Mouse (Mus musculus) midbrain, embryonic 16.5 days (tissue): ENCODE measurements at regions not wholly inside any gene's neighbourhood (a gene's known extent, or its start where the extent isn't known, plus 50 kb on each side); places are given as distances from the start of the nearest gene placed in this dataset.

Experiments
- ATAC-seq: fragments of 200-750 bp; cut with Nextera tagmentation; 2 replicates; pipeline ENCODE4 v1.8.0; 2017; ENCODE audit warnings: moderate TSS enrichment
- H3K27ac ChIP-seq: fragments of 300-500 bp; sonication (generic); 2 replicates; pipeline ENCODE4 v1.5.1; 2014; ENCODE audit warnings: mild to moderate bottlenecking, low read length, mixed read lengths
- H3K27me3 ChIP-seq: fragments of 300-500 bp; sonication (generic); 2 replicates; pipeline ENCODE4 v1.6.1; 2014; ENCODE audit warnings: low read depth, low read length, mixed read lengths; ENCODE audit not compliant: control insufficient read depth, insufficient read depth
- H3K36me3 ChIP-seq: fragments of 300-500 bp; sonication (generic); 2 replicates; pipeline ENCODE4 v1.6.1; 2014; ENCODE audit warnings: mild to moderate bottlenecking, low read length, moderate library complexity, mixed read lengths; ENCODE audit not compliant: control insufficient read depth, insufficient read depth
- H3K4me1 ChIP-seq: fragments of 300-500 bp; sonication (generic); 2 replicates; pipeline ENCODE4 v1.6.1; 2014; ENCODE audit warnings: mild to moderate bottlenecking, low read length, mixed read lengths; ENCODE audit not compliant: control insufficient read depth, insufficient read depth
- H3K4me2 ChIP-seq: fragments of 300-500 bp; sonication (generic); 2 replicates; pipeline ENCODE4 v1.6.1; 2014; ENCODE audit warnings: mild to moderate bottlenecking, low read length, mixed read lengths
- H3K4me3 ChIP-seq: fragments of 300-500 bp; sonication (generic); 2 replicates; pipeline ENCODE4 v1.5.1; 2014; ENCODE audit warnings: low read depth, mild to moderate bottlenecking, low read length, moderate library complexity, mixed read lengths
- H3K9ac ChIP-seq: fragments of 300-500 bp; sonication (generic); 2 replicates; pipeline ENCODE4 v1.6.1; 2014; ENCODE audit warnings: low read depth, low read length, mixed read lengths
- H3K9me3 ChIP-seq: fragments of 300-500 bp; sonication (generic); replicated peaks from 2 replicates; pipeline ENCODE4 v1.6.1; 2014; ENCODE audit warnings: mild to moderate bottlenecking, low read length, mixed read lengths; ENCODE audit not compliant: control insufficient read depth, poor library complexity, severe bottlenecking
- WGBS: fragments of 180-500 bp; shearing (Covaris S2); extraction: QIAGEN DNeasy Blood & Tissue Kit; methylation state at CpG from one replicate; pipeline ENCODE4 v1.1.7; 2014; 5-methylcytosine and 5-hydroxymethylcytosine counted together

DNA sequence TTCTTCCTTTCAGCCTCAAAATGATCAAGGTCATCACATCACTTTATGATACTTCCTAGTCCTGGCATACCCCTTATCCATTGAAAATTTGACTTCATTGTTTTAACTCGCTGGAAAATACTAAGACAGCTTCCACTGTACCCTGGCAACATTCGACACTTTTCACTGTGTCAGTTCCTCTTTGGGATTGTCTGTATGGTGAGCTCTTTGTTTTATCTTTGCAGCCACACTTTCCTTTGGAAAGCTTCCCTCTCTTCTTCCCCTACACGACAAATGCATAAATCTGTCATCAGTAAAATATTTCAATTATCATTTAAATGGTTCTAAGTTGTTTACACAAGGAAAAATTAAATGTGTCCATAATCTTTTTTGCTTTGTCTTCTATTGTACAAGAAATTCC lies 431.8 kb upstream of the Mef2c start:
- H3K27me3 ChIP-seq = no peaks in the 10 kb centered on the region
- H3K4me1 ChIP-seq = no peaks in the 10 kb centered on the region
- H3K36me3 ChIP-seq = no peaks in the 10 kb centered on the region
- H3K9me3 ChIP-seq = no peaks in the 10 kb centered on the region
- ATAC-seq = no peak
- no peak overlapping the region for H3K4me2 ChIP-seq
- H3K27ac ChIP-seq = no peak overlapping the region
- no peak overlapping the region for H3K9ac ChIP-seq
- H3K4me3 ChIP-seq = no peak overlapping the region
- WGBS = 69% methylated on average over 3 of the region's 3 CpGs

DNA sequence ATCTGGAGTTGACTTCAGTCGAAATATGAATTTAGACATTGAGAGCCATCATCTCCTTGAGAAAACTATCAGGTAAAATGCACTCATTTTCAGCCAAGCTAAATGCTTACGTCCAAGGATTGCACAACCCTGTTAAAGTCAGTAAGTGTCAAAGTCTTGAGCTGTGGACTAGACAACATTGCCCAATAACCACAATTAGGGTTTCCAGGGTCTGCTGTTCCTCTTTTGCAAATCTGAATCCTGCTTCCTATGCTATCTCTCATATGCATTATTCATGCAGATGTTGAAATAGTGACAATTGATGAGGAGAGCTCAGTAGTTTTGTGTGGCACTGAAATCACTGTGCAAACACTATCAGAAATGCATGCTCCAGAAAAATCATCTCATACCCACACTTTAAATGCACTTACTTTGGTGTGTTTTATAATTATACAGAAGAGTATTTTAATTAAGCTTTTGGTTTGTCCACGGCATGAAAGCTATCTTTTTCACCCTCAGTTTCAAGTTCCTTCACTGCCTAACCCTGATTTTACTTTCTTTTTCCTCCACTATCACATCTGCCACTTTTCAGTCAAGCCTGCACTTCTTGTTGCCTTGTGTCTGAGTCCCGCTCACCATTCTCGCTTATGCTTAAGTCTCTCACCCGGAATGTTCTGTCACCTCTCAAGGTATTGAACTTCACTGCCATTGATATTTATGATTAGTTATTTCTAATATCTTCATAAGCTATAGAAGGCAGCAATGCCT lies 429.4 kb upstream of the Mef2c start:
- no peaks in the 10 kb centered on the region for H3K4me1 ChIP-seq
- no peak overlapping the region for H3K4me2 ChIP-seq
- H3K27me3 ChIP-seq = no peaks in the 10 kb centered on the region
- H3K9me3 ChIP-seq = no peaks in the 10 kb centered on the region
- 90% methylated on average over 6 of the region's 6 CpGs for WGBS
- no peak overlapping the region for H3K4me3 ChIP-seq
- no peak overlapping the region for H3K9ac ChIP-seq
- H3K36me3 ChIP-seq = no peaks in the 10 kb centered on the region
- ATAC-seq = no peak
- no peak overlapping the region for H3K27ac ChIP-seq

DNA sequence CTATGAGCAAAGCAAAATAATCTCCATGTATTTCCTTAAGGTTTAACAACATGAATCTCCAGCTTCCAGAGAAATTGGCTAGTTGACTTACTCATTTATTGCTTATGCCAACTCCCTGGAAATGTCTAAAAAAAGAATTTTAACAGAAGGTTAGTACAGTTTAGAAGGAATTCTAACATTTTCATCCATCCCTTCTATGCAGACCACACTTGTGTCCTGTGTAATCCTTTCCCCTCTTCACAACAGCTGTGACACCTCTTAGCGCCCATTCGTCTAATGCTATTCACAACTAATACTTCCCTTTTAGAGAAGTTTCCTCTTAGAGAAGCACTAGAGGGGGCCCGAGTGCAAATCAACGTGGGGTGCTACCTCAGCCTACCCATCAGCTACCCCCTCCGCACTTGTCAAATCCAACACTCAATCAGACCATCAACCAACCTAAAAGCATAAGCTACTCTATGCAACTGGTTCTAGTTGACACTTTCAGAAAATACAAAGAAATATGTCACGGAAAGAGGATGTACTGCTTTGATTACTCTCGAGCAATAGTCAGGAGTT lies 428.4 kb upstream of the Mef2c start:
- Histone ChIP-seq H3K27me3 (no peaks in the 10 kb centered on the region), H3K36me3 (no peaks in the 10 kb centered on the region), H3K9ac (no peak overlapping the region), H3K4me2 (no peak overlapping the region), H3K4me1 (no peaks in the 10 kb centered on the region), H3K9me3 (no peaks in the 10 kb centered on the region), H3K27ac (no peak overlapping the region), H3K4me3 (no peak overlapping the region)
- no peak for ATAC-seq
- 61% methylated on average over 7 of the region's 7 CpGs for WGBS

DNA sequence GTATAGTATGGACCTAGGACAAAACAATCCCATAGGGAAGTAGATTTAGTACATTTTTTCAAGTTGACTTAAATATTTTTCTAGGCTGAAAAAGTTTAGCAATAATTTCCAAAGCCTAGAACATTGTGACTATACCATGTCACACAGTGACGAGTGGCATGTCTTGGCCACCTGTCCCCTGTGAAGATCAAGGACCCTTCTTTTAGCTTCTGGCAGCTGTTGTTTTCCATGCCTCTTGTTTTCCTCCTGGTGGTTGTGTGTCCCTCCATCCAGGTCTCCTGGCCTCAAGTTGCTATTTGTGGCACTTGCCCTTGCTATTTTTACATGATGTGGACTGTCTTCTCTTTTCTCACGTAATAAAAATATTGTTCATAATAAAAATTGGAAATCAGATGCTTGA lies 427.2 kb upstream of the Mef2c start:
- no peaks in the 10 kb centered on the region for H3K4me1 ChIP-seq
- H3K4me2 ChIP-seq = no peak overlapping the region
- H3K27me3 ChIP-seq = no peaks in the 10 kb centered on the region
- H3K36me3 ChIP-seq = no peaks in the 10 kb centered on the region
- H3K9ac ChIP-seq = no peak overlapping the region
- no peak overlapping the region for H3K4me3 ChIP-seq
- no peaks in the 10 kb centered on the region for H3K9me3 ChIP-seq
- WGBS = 96% methylated on average over 2 of the region's 2 CpGs
- ATAC-seq = no peak
- no peak overlapping the region for H3K27ac ChIP-seq

DNA sequence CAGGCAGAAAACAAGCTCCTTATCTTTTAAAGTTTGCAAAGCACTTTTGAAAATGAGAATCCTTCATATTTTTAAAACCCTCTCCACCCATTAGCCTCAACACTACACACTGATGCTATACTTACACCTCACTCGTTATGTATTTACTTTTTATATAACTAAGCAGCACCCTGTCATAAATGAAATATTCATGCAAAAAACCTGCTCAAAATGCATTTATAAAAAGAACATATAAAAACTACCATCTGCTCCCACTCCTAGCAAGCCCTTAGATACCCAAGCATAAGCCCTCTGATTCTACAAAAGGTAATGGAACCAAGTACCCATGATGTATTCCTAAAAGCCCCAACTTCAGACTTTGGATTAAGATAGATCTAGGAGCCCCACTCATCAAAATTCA lies 426.7 kb upstream of the Mef2c start:
- no peaks in the 10 kb centered on the region for H3K27me3 ChIP-seq
- no peaks in the 10 kb centered on the region for H3K4me1 ChIP-seq
- 86% methylated on average over 1 of the region's 1 CpGs for WGBS
- H3K4me3 ChIP-seq = no peak overlapping the region
- H3K36me3 ChIP-seq = no peaks in the 10 kb centered on the region
- H3K9me3 ChIP-seq = no peaks in the 10 kb centered on the region
- no peak overlapping the region for H3K9ac ChIP-seq
- no peak overlapping the region for H3K4me2 ChIP-seq
- H3K27ac ChIP-seq = no peak overlapping the region
- no peak for ATAC-seq

DNA sequence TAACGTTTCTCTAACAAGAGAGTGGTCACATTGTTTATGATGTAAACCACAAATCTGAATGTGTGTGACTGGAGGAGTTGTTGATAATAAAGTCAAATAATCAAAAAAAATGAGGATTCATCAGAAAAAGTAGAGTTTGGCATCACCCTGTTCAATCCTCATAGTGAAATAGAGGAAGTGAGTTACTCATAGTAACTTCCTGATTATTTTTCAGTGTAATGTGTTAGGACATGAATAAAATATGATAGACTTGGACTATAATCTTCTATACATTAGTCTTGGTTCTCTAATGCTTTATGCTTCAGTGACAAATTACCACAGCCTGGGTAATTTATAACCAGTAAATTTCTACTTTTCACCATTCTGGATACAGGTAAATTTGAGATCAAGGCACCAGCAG lies 424.5 kb upstream of the Mef2c start:
- no peak for ATAC-seq
- H3K27ac ChIP-seq = no peak overlapping the region
- WGBS = 68% methylated on average over 1 of the region's 1 CpGs
- no peak overlapping the region for H3K4me3 ChIP-seq
- H3K36me3 ChIP-seq = no peaks in the 10 kb centered on the region
- H3K4me1 ChIP-seq = no peaks in the 10 kb centered on the region
- H3K9me3 ChIP-seq = no peaks in the 10 kb centered on the region
- H3K27me3 ChIP-seq = no peaks in the 10 kb centered on the region
- no peak overlapping the region for H3K4me2 ChIP-seq
- H3K9ac ChIP-seq = no peak overlapping the region

DNA sequence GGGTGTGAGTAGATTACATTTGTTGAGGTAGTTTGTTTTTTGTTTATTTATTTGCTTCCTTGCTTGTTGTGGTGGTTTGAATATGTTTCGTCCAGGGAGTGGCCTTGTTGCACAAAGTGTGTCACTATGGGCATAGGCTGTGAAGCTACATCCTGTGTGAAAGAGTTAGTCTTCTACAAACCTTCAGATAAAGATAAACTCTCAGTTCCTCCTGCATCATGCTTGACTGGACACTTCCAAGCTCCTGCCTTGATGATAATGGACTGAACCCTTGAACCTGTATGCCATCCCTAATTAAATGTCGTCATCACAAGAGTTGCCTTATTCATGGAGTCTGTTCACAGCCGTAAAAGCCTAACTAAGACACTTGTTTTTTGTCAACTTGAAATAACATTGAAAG lies 418.9 kb upstream of the Mef2c start:
- no peaks in the 10 kb centered on the region for H3K36me3 ChIP-seq
- H3K27ac ChIP-seq = no peak overlapping the region
- ATAC-seq = no peak
- whole genome bisulfite sequencing = 78% methylated on average over 3 of the region's 3 CpGs
- H3K4me3 ChIP-seq = no peak overlapping the region
- no peak overlapping the region for H3K4me2 ChIP-seq
- H3K4me1 ChIP-seq = no peaks in the 10 kb centered on the region
- no peaks in the 10 kb centered on the region for H3K27me3 ChIP-seq
- no peaks in the 10 kb centered on the region for H3K9me3 ChIP-seq
- H3K9ac ChIP-seq = no peak overlapping the region

DNA sequence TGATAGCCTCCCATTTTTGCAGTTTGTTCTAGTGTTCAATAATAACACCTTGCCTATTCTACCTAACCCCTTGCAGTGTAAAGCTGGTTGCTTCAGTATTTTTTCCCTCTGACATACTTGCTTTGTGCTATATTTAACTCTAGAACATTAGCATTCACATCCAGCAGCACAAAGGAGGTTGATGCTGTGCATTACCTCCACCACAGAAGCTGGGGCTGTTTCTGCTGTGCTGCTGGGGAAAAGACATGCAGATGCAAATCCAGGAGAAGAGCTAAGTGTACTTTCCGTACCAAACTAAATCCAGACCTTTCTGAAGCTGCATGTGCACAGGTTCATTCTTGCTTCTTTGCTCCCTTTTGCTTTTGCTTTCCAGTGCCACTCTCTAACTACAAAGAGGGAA lies 403.9 kb upstream of the Mef2c start:
- no peak overlapping the region for H3K4me2 ChIP-seq
- no peaks in the 10 kb centered on the region for H3K27me3 ChIP-seq
- WGBS = 54% methylated on average over 1 of the region's 1 CpGs
- H3K9me3 ChIP-seq = no peaks in the 10 kb centered on the region
- no peak overlapping the region for H3K27ac ChIP-seq
- no peak overlapping the region for H3K9ac ChIP-seq
- no peak overlapping the region for H3K4me3 ChIP-seq
- ATAC-seq = no peak
- H3K36me3 ChIP-seq = no peaks in the 10 kb centered on the region
- no peaks in the 10 kb centered on the region for H3K4me1 ChIP-seq

DNA sequence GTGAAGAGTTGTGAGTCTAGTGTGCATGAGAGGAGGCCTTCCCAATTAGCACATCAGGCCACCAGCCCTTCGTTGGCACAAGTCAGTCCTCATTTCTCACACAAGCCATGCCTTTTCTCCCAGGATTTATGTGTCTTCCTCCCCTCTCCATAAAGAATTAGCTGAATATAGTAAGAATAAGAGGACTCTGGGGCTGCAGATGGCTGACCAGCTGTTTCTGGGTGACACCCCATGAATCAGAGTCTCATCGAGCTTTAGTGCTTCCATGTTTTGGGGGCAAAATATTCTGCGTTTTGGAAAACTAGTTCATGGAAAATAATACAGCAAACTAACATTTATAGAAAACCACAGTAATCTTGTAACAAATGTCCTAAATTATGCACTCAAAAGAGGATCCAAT lies 393.2 kb upstream of the Mef2c start:
- H3K4me2 ChIP-seq = no peak overlapping the region
- H3K4me3 ChIP-seq = no peak overlapping the region
- no peaks in the 10 kb centered on the region for H3K36me3 ChIP-seq
- ATAC-seq = no peak
- no peak overlapping the region for H3K27ac ChIP-seq
- H3K27me3 ChIP-seq = no peaks in the 10 kb centered on the region
- no peak overlapping the region for H3K9ac ChIP-seq
- WGBS = 75% methylated on average over 3 of the region's 3 CpGs
- H3K4me1 ChIP-seq = no peaks in the 10 kb centered on the region
- H3K9me3 ChIP-seq = no peaks in the 10 kb centered on the region
